Comparison of ENCODE assay signal across 10 mouse cellular contexts in genomic region chr12:69436839-69437501, GRCm38 (mm10).
DNase-seq lines count a peak whose midpoint lies in the region; ATAC-seq and TF ChIP-seq lines count a peak whose summit lies in the region.
"Had no signal": no experiment of that assay in that cellular context is flagged by ENCODE, and none has a peak within 500 bp of the region (broad histone marks: within the 10 kb centered on the region; RNA-seq: fewer than 3 reads in every experiment).

No protein-coding gene starts in this region.

- no peak overlapping the region for H3K4me3 ChIP-seq in hindbrain, embryonic 10.5 days
- no peak overlapping the region for H3K4me3 ChIP-seq in hindbrain, embryonic 14.5 days (replicated peaks; ENCODE audit: low read length)
- H3K4me3 ChIP-seq in left cerebral cortex, adult 2 months = no peak overlapping the region
- no peak overlapping the region for H3K4me3 ChIP-seq in stomach, postnatal 0 days (ENCODE audit: low read depth, low read length)
- H3K4me3 ChIP-seq: erythroblast, embryonic 14.5 days had no signal

- H3K27me3 ChIP-seq in hindbrain, embryonic 10.5 days (ENCODE audit: insufficient read depth, poor library complexity, severe bottlenecking) = no peaks in the 10 kb centered on the region
- no peaks in the 10 kb centered on the region for H3K27me3 ChIP-seq in hindbrain, embryonic 14.5 days (ENCODE audit: control insufficient read depth, insufficient read depth, low read length)
- H3K27me3 ChIP-seq in stomach, postnatal 0 days (ENCODE audit: control insufficient read depth, insufficient read depth, low read length) = no peaks in the 10 kb centered on the region
- H3K27me3 ChIP-seq: CH12.LX had no signal

- TF ChIP-seq CTCF in left cerebral cortex, adult 2 months (IDR thresholded peaks at IDR 0.05) = no peak
- TF ChIP-seq CTCF in stomach, postnatal 0 days (IDR thresholded peaks at IDR 0.05; ENCODE audit: low read depth) = no peak

- no peak for ATAC-seq in hindbrain, embryonic 14.5 days (ENCODE audit: low FRiP score)
- ATAC-seq in stomach, postnatal 0 days (ENCODE audit: low FRiP score, low TSS enrichment) = peak; percentile 92

- H3K4me2 ChIP-seq in hindbrain, embryonic 14.5 days (replicated peaks) = no peak overlapping the region
- H3K4me2 ChIP-seq in stomach, postnatal 0 days (replicated peaks; ENCODE audit: low read depth) = no peak overlapping the region

- H3K9ac ChIP-seq in hindbrain, embryonic 14.5 days = no peak overlapping the region
- H3K9ac ChIP-seq in stomach, postnatal 0 days (ENCODE audit: low read length) = no peak overlapping the region

- peak; percentile 57 for TF ChIP-seq EP300 in stomach, postnatal 0 days (optimal IDR thresholded peaks at IDR 0.05)

- no peaks in the 10 kb centered on the region for H3K36me3 ChIP-seq in hindbrain, embryonic 10.5 days
- no peaks in the 10 kb centered on the region for H3K36me3 ChIP-seq in hindbrain, embryonic 14.5 days (replicated peaks; ENCODE audit: control insufficient read depth, insufficient read depth)
- H3K36me3 ChIP-seq in stomach, postnatal 0 days (ENCODE audit: control insufficient read depth, insufficient read depth, low read length) = no peaks in the 10 kb centered on the region

- peak overlapping the region; percentile 83 for H3K27ac ChIP-seq in hindbrain, embryonic 10.5 days
- H3K27ac ChIP-seq in hindbrain, embryonic 14.5 days = no peak overlapping the region; the same call in 1 of the 2 replicates
- H3K27ac ChIP-seq in left cerebral cortex, adult 2 months = no peak overlapping the region
- H3K27ac ChIP-seq in stomach, postnatal 0 days (replicated peaks) = peak overlapping the region; percentile 82

- WGBS in hindbrain, embryonic 10.5 days = 29% methylated on average over 10 of the region's 10 CpGs
- 24% methylated on average over 10 of the region's 10 CpGs for WGBS in hindbrain, embryonic 14.5 days
- 48% methylated on average over 10 of the region's 10 CpGs for WGBS in stomach, postnatal 0 days

- 0 out of 2 replicates have a peak, but pooled peaks cover 3% of the 10 kb centered on the region for H3K9me3 ChIP-seq in hindbrain, embryonic 10.5 days
- peaks cover 5% of the 10 kb centered on the region; the same call in 1 of the 2 replicates for H3K9me3 ChIP-seq in hindbrain, embryonic 14.5 days (ENCODE audit: control insufficient read depth, low read length)
- H3K9me3 ChIP-seq in stomach, postnatal 0 days (ENCODE audit: control insufficient read depth, low read length) = 0 out of 2 replicates have a peak, but pooled peaks cover 3% of the 10 kb centered on the region

- DNase-seq in hindbrain, embryonic 10.5 days (ENCODE audit: low spot score) = peak; percentile 59
- no peak for DNase-seq in hindbrain, embryonic 14.5 days (ENCODE audit: low spot score)
- DNase-seq in urinary bladder, postnatal 14 days (ENCODE audit: low spot score) = peak; percentile 73
- no peak for DNase-seq in urinary bladder, adult 2 months (ENCODE audit: low spot score)
- DNase-seq in left cerebral cortex, adult 2 months (ENCODE audit: extremely low spot score in 1 of 2, low spot score in 2 of 2) = peak; percentile 69 to 70
- peak; percentile 82 for DNase-seq in stomach, postnatal 0 days (ENCODE audit: low spot score)
- DNase-seq in natural killer cell, adult 2 months (ENCODE audit: low spot score in 2 of 2) = no peak
- no peak for DNase-seq in B cell, adult 2 months

- peaks cover 4% of the 10 kb centered on the region; the same call in 1 of the 2 replicates for H3K4me1 ChIP-seq in hindbrain, embryonic 10.5 days (replicated peaks)
- no peaks in the 10 kb centered on the region for H3K4me1 ChIP-seq in hindbrain, embryonic 14.5 days (replicated peaks; ENCODE audit: control insufficient read depth, insufficient read depth, low read length)
- no peaks in the 10 kb centered on the region for H3K4me1 ChIP-seq in stomach, postnatal 0 days (replicated peaks; ENCODE audit: control insufficient read depth, insufficient read depth)

- intact Hi-C loops in left cerebral cortex, adult 2 months (cut with DNase I) = no loop called here

Comparison
In these comparisons a context has a peak if more than half of its experiments do, and no peak if none do; other contexts are left out.
1. DNase-seq: peak in hindbrain, embryonic 10.5 days (single experiment), urinary bladder, postnatal 14 days (single experiment), left cerebral cortex, adult 2 months (2 of 2) and stomach, postnatal 0 days (single experiment); none in hindbrain, embryonic 14.5 days (single experiment), urinary bladder, adult 2 months (single experiment), natural killer cell, adult 2 months (0 of 2) and B cell, adult 2 months (0 of 2).
2. H3K27ac ChIP-seq: peak in hindbrain, embryonic 10.5 days (single experiment) and stomach, postnatal 0 days (single experiment); none in hindbrain, embryonic 14.5 days (single experiment) and left cerebral cortex, adult 2 months (single experiment).